Mouse (Mus musculus) inflammation-experienced regulatory T-cells, adult 6 months (primary cell): ENCODE measurements around the gene B3galt2. TPM values are rescaled to one million over a fixed set of nuclear protein-coding genes. Genes with fewer than 3 reads are reported as not detected.
"Not testable (repeated sequence)": the region's sequence is repeated elsewhere in the genome, so short reads cannot be mapped to it uniquely, and the experiment has no call there.

Source experiments
- ATAC-seq: one replicate; pipeline ENCODE4 v1.8.0; 2017
- polyA plus RNA-seq, 3 experiments: library from polyadenylated mRNA; unstranded; fragments of 100-300 nt; shearing (Covaris generic); gene quantifications; one replicate each; pipeline ENCODE4 v1.2.1; 2017

The B3galt2 gene
- under 1 TPM; 0.44 to 0.86 (median 0.61) TPM for polyA plus RNA-seq

- ATAC-seq: peak; percentile 42
Measured at GRCm38 (mm10) chr1:143640650-143641407, at the start of gene B3galt2. Gene B3galt2, plus strand, starts transcription at chr1:143640664.

- ATAC-seq: no peak
Measured at GRCm38 (mm10) chr1:143596864-143597263, 43.6 kb upstream of the B3galt2 start.

DNA sequence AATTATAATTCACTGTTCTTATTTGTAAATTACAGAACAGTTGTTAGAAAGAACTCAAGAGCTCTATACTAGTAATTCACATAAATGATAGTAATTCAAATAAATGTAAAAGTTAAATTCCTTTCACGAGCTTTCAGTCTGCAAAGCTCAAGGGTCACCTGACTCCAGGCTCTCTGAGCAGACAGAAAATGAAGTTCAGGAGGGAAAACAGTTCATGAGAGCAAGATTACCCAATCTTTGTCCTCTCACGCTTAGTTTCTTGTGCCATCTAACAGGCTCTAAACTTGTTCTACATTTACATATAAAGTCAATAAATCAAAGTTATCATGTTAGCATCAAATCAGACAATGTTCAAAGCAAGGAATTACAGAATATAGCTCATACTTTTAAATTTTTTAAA is 31.6 kb upstream of the B3galt2 start:
- no peak for ATAC-seq

- peak; percentile 21 for ATAC-seq
Measured at GRCm38 (mm10) chr1:143612901-143613300, 27.6 kb upstream of the B3galt2 start.

- no peak for ATAC-seq
Measured at GRCm38 (mm10) chr1:143619760-143620159, 20.7 kb upstream of the B3galt2 start.

DNA sequence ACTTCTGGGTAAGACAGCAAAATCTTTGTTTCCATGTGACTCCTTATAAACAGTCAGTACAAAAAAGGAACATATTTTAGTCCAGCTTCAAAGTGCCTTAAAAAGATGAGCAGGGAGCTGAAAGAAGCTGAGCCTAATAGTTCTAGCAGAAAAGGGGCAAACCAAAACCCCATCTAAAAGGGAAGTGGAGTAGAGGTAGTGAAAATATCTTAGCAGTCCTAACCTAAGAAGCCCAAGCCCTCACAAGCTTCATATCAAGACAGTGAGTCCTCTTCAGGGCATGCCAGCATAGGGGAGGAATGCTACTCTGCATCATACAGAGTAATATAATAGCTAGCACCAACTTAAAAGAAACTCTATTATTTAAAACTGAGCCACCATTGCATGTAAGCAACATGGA is 18.5 kb upstream of the B3galt2 start:
- no peak for ATAC-seq

DNA sequence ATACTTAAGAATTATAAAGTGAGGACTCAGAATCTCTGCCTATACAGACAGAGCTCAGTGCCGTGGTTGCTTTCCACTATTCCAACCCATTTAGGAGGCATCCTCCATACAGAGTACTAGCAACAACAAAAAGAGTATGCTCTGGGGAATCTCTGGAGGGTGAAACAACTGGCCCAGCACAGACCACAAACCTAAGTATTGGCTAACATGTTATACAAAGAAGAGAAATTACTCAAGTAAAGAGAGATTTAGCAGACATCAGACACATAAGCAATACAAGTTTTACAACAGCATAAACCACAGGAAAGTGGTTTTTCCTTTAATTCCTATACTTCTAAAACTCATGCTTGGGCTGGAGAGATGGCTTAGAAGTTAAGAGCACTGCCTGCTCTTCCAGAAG is 17.8 kb upstream of the B3galt2 start:
- ATAC-seq: no peak

DNA sequence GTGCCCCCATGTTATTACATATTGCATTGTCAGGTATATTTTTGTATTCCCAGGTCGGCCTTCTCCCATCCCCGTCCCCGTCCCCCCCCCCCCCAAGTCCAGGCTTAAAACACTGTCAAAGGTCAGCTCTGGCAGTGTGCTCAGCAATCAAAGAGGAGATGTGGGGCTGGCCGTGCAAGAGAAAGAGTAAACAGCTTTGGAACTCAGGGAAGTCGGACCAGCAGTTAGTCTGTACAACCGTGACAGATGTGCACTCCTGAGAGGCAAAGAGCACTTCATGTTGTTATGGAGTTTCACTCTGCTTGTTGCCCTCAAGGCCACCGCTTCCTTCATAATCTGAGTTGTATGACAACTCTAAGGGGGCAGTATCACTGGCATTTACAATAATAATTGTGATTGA is 9.1 kb upstream of the B3galt2 start:
- no peak for ATAC-seq

GRCm38 (mm10) chr1:143632361-143632760 is 8.1 kb upstream of the B3galt2 start:
- no peak for ATAC-seq

DNA sequence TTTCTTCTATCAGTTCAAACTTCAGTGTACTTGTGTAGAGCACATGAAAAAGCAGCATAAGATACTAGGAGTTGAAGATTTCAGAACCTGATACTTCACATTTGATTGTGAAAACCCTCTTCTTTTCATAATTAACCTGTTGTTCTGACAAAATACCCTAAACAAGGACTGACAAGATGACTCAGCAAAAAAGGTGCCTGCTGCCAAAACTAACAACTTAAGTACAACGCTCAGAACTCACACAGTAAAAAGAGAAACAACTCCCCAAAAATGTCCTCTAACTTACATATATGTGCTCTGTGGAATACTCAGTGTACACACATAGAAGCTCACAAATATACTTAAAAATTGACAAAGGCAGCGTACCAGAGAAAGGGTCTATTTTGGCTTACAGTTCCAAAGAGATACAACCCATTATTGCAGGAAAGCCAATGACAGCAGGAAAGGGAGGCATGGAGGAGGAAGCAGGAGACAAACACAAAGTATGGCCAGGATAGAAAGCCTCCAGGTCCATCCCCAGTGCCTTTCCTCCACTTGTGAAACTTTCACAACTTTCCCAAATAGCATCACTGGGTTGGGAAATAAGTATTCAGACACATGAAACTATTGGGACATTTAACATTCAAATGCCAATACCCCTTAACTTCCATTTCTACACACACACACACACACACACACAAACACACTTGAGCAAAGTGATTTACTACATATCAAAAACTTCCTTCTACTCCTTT is 7.4 kb upstream of the B3galt2 start:
- ATAC-seq: no peak

DNA sequence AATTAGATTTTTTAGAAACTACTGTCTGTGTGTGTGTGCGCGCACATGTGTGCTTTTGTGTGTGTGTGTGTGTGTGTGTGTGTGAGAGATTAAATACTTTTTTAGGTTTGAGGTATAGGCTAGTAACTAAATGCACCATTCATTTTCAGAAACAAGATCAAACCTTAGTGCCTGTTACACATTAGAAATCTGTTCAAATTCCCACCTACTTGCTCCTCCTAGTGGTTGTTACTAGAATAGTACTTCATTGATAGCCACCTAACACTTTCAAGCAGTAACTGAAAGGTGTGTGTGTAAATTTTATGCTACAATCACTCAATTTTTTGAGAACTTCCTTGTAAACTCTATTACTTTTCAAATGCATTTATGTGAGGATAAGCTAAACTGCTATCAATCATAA is 3.8 kb downstream of the B3galt2 start:
- peak; percentile 87 for ATAC-seq

DNA sequence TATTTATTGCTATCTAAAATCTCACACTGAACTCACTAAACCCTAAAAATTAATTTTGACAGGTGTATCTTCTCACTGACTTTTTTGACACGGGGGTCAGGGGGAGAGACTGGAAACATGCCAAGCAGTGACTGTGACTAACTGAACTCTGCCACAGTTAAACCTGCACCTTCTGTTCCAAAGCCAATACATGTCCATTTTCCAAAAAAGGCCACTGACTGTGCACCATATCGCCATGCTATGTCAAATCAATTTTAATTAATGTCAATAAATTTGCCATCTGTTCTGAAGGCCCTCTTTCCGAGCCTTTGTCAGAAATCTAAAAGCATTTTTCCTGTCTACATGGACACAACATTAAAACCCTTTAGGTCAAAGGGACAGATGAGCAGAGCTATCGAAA is 4.9 kb downstream of the B3galt2 start:
- no peak for ATAC-seq

DNA sequence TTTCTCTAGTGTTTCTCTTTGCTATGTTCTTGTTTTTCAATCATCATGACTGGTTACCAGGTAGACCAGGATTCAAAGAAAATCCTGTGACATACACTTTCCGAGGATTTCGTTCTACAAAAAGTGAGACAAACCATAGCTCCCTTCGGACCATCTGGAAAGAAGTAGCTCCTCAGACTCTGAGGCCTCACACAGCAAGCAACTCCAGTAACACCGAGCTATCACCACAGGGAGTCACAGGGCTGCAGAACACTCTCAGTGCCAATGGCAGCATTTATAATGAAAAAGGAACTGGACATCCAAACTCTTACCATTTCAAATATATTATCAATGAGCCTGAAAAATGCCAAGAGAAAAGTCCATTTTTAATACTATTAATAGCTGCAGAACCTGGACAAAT is 5.8 kb downstream of the B3galt2 start:
- no peak for ATAC-seq

DNA sequence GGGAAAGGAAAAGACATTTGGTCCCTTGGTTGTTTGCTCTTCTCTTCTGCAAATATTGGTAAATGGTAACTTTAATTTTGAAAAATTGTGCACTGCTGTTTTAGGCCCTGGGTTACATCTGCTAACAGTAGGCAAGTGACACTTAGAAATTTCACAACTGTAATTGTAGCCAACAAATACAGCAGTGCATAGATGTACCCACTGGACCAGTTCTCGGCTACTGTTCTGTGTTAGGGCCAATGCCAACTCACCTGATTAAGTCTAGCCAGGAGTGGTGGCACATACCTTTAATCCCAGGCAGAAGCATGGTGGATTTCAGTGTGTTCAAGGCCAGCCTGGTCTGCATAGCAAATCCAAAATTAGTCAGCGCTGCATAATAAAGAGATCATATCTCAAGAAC is 9.9 kb downstream of the B3galt2 start:
- no peak for ATAC-seq

DNA sequence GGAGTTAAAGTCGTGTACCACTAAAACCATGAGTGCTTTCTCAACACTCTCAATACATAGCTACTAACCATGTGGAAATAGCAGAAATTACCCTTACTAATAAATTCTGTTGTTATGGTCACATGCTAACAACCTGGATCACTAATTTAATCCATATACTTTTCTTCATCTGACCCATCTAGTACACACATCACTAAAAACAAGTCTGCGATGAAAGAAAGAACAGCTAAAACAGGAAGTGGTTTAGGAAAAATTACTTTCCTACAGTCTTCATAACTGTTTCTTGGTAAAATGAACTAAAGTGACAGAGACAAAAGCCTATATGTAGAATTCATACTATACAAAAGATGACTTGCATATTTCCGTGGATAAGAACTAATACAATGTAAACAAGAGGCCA is 13.2 kb downstream of the B3galt2 start:
- ATAC-seq: peak; percentile 80

DNA sequence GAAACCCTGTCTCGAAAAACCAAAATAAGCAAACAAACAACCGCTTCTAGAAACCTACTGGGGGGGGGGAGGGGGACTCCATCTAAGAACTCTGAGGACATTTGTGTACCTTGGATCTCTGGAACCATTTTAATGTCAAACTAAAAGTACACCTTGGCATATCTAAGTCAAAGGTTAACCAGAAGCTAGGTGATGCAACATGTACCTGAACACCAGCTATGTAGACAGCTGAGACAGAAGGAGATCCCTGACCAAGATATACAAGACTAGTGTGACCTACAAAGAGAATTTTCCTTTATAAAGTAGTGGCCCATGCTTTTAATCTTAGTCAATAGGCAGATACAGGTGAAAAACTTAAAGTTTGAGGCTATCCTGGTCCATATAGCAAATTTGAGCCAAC is 22.7 kb downstream of the B3galt2 start:
- ATAC-seq: no peak

GRCm38 (mm10) chr1:143664786-143665185 is 24.3 kb downstream of the B3galt2 start:
- ATAC-seq: not testable (repeated sequence)

GRCm38 (mm10) chr1:143675734-143676361 is 35.4 kb downstream of the B3galt2 start:
- no peak for ATAC-seq

- no peak for ATAC-seq
Measured at GRCm38 (mm10) chr1:143681108-143681507, 40.6 kb downstream of the B3galt2 start.

DNA sequence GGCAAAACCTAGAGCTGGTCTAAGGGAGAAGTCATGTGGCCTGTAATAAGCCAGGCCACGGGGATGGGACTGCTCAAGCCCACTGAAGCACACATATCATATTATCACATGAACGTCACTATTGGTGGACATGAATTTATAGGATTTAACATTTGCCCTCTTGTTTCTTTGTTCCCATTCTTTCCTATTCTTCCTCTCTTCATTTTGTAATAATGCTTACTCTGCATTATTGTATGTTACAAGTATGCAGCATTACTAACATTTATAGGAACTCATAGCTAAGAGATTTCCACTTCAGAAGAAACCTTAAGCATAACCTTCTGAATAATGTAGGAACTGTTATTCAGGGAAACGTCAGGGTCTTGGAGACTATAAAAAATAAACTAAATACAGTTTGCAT is 44.4 kb downstream of the B3galt2 start:
- no peak for ATAC-seq

GRCm38 (mm10) chr1:143701736-143702135 is 61.3 kb downstream of the B3galt2 start:
- ATAC-seq: no peak

GRCm38 (mm10) chr1:143702141-143702740 is 61.8 kb downstream of the B3galt2 start:
- peak; percentile 18 for ATAC-seq

DNA sequence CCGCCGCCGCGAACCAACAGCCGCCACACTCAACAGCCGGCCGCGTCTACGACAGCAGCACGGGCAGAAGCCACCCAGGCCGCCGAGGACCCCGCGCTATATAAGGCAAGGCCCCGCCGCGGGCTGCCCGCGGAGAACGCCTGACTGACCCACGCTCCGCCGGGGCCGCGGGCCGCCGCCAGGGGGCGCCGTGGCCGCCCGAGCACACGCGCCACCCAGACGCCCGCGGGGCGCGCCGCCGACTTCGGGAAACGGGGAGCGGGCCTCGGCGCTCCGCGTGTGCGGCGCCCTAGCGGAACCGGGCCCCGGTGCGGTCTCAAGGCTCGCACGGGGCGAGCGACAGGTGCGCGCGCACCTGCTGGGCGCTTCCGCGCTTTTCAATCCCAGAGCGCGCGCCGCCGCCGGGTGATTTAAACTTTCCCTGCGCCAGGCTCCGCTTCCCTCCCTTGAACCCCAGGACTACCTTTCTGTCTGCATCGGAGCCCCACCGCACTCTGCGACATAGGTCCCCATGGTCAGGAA is 62.3 kb downstream of the B3galt2 start, which contains the start of gene Cdc73:
Gene Cdc73 (minus strand): TSS at position 153 of the 522 bp plus-strand sequence.
- peak; percentile 92 for ATAC-seq
